Mouse (Mus musculus): ENCODE measurements at regions not wholly inside any gene's neighbourhood (a gene's known extent, or its start where the extent isn't known, plus 50 kb on each side); places are given as distances from the start of the nearest gene placed in this dataset.
A peak's percentile ranks its signal among the peaks of the same experiment; 100 is the strongest.

- WGBS: 35% methylated on average over 2 of the region's 3 CpGs
- H3K4me2 ChIP-seq (ENCODE audit: low read depth, low read length): no peak overlapping the region
- H3K4me1 ChIP-seq (ENCODE audit: control insufficient read depth, insufficient read depth, low read length): no peaks in the 10 kb centered on the region
- DNase-seq (ENCODE audit: low spot score) (no peak), ATAC-seq (replicated peaks; ENCODE audit: insufficient number of reproducible peaks, low FRiP score, low TSS enrichment, low read depth) (no peak)
- no peak overlapping the region for H3K9ac ChIP-seq (replicated peaks; ENCODE audit: low read length)
- H3K27ac ChIP-seq (replicated peaks; ENCODE audit: low read depth, low read length): no peak overlapping the region
- no peaks in the 10 kb centered on the region for H3K27me3 ChIP-seq (ENCODE audit: control insufficient read depth, insufficient read depth, low read length)
- no peaks in the 10 kb centered on the region for H3K36me3 ChIP-seq (replicated peaks; ENCODE audit: control insufficient read depth, insufficient read depth, low read depth, low read length)
- H3K4me3 ChIP-seq (ENCODE audit: low read depth, low read length): no peak overlapping the region
- no peaks in the 10 kb centered on the region for H3K9me3 ChIP-seq (replicated peaks; ENCODE audit: control insufficient read depth, low read length)
Measured at GRCm38 (mm10) chr3:34769818-34770217, 119.6 kb downstream of the Sox2 start.

- ATAC-seq (replicated peaks; ENCODE audit: insufficient number of reproducible peaks, low FRiP score, low TSS enrichment, low read depth) (no peak), DNase-seq (ENCODE audit: low spot score) (no peak)
- Histone ChIP-seq H3K27me3 (ENCODE audit: control insufficient read depth, insufficient read depth, low read length) (no peaks in the 10 kb centered on the region), H3K4me1 (ENCODE audit: control insufficient read depth, insufficient read depth, low read length) (no peaks in the 10 kb centered on the region), H3K4me3 (ENCODE audit: low read depth, low read length) (no peak overlapping the region), H3K9me3 (replicated peaks; ENCODE audit: control insufficient read depth, low read length) (no peaks in the 10 kb centered on the region), H3K27ac (replicated peaks; ENCODE audit: low read depth, low read length) (no peak overlapping the region), H3K9ac (replicated peaks; ENCODE audit: low read length) (no peak overlapping the region), H3K36me3 (replicated peaks; ENCODE audit: control insufficient read depth, insufficient read depth, low read depth, low read length) (no peaks in the 10 kb centered on the region), H3K4me2 (ENCODE audit: low read depth, low read length) (no peak overlapping the region)
- WGBS: 72% methylated on average over 6 of the region's 6 CpGs
Measured at GRCm38 (mm10) chr3:34770271-34770670, 120.1 kb downstream of the Sox2 start.

- Histone ChIP-seq H3K36me3 (replicated peaks; ENCODE audit: control insufficient read depth, insufficient read depth, low read depth, low read length) (no peaks in the 10 kb centered on the region), H3K27ac (replicated peaks; ENCODE audit: low read depth, low read length) (no peak overlapping the region), H3K9ac (replicated peaks; ENCODE audit: low read length) (no peak overlapping the region), H3K4me1 (ENCODE audit: control insufficient read depth, insufficient read depth, low read length) (no peaks in the 10 kb centered on the region), H3K4me2 (ENCODE audit: low read depth, low read length) (no peak overlapping the region), H3K27me3 (ENCODE audit: control insufficient read depth, insufficient read depth, low read length) (no peaks in the 10 kb centered on the region), H3K4me3 (ENCODE audit: low read depth, low read length) (no peak overlapping the region), H3K9me3 (replicated peaks; ENCODE audit: control insufficient read depth, low read length) (no peaks in the 10 kb centered on the region)
- ATAC-seq (replicated peaks; ENCODE audit: insufficient number of reproducible peaks, low FRiP score, low TSS enrichment, low read depth) (no peak), DNase-seq (ENCODE audit: low spot score) (no peak)
- 80% methylated on average over 3 of the region's 3 CpGs for WGBS
Measured at GRCm38 (mm10) chr3:34772035-34772434, 121.8 kb downstream of the Sox2 start.

- no peak overlapping the region for H3K4me2 ChIP-seq (ENCODE audit: low read depth, low read length)
- no peak overlapping the region for H3K27ac ChIP-seq (replicated peaks; ENCODE audit: low read depth, low read length)
- no peak overlapping the region for H3K4me3 ChIP-seq (ENCODE audit: low read depth, low read length)
- WGBS: 21% methylated on average over 23 of the region's 23 CpGs
- DNase-seq (ENCODE audit: low spot score): peak; percentile 66
- no peaks in the 10 kb centered on the region for H3K9me3 ChIP-seq (replicated peaks; ENCODE audit: control insufficient read depth, low read length)
- 0 out of 2 replicates have a peak, but pooled peaks have one; percentile 44 for ATAC-seq (replicated peaks; ENCODE audit: insufficient number of reproducible peaks, low FRiP score, low TSS enrichment, low read depth)
- H3K27me3 ChIP-seq (ENCODE audit: control insufficient read depth, insufficient read depth, low read length): no peaks in the 10 kb centered on the region
- no peak overlapping the region for H3K9ac ChIP-seq (replicated peaks; ENCODE audit: low read length)
- H3K36me3 ChIP-seq (replicated peaks; ENCODE audit: control insufficient read depth, insufficient read depth, low read depth, low read length): no peaks in the 10 kb centered on the region
- no peaks in the 10 kb centered on the region for H3K4me1 ChIP-seq (ENCODE audit: control insufficient read depth, insufficient read depth, low read length)
Measured at GRCm38 (mm10) chr3:34773678-34774425, 123.6 kb downstream of the Sox2 start.

GRCm38 (mm10) chr3:34781770-34782169 is 131.6 kb downstream of the Sox2 start:
- Histone ChIP-seq H3K27me3 (ENCODE audit: control insufficient read depth, insufficient read depth, low read length) (no peaks in the 10 kb centered on the region), H3K9ac (replicated peaks; ENCODE audit: low read length) (no peak overlapping the region), H3K9me3 (replicated peaks; ENCODE audit: control insufficient read depth, low read length) (no peaks in the 10 kb centered on the region), H3K4me3 (ENCODE audit: low read depth, low read length) (no peak overlapping the region), H3K27ac (replicated peaks; ENCODE audit: low read depth, low read length) (no peak overlapping the region), H3K4me2 (ENCODE audit: low read depth, low read length) (no peak overlapping the region), H3K36me3 (replicated peaks; ENCODE audit: control insufficient read depth, insufficient read depth, low read depth, low read length) (no peaks in the 10 kb centered on the region), H3K4me1 (ENCODE audit: control insufficient read depth, insufficient read depth, low read length) (no peaks in the 10 kb centered on the region)
- ATAC-seq (replicated peaks; ENCODE audit: insufficient number of reproducible peaks, low FRiP score, low TSS enrichment, low read depth) (no peak), DNase-seq (ENCODE audit: low spot score) (no peak)
- 85% methylated on average over 6 of the region's 6 CpGs for WGBS

- 94% methylated on average over 1 of the region's 1 CpGs for WGBS
- Histone ChIP-seq H3K9me3 (replicated peaks; ENCODE audit: control insufficient read depth, low read length) (no peaks in the 10 kb centered on the region), H3K9ac (replicated peaks; ENCODE audit: low read length) (no peak overlapping the region), H3K4me3 (ENCODE audit: low read depth, low read length) (no peak overlapping the region), H3K36me3 (replicated peaks; ENCODE audit: control insufficient read depth, insufficient read depth, low read depth, low read length) (no peaks in the 10 kb centered on the region), H3K4me2 (ENCODE audit: low read depth, low read length) (no peak overlapping the region), H3K27ac (replicated peaks; ENCODE audit: low read depth, low read length) (no peak overlapping the region), H3K4me1 (ENCODE audit: control insufficient read depth, insufficient read depth, low read length) (no peaks in the 10 kb centered on the region), H3K27me3 (ENCODE audit: control insufficient read depth, insufficient read depth, low read length) (no peaks in the 10 kb centered on the region)
- no peak for DNase-seq (ENCODE audit: low spot score)
- no peak for ATAC-seq (replicated peaks; ENCODE audit: insufficient number of reproducible peaks, low FRiP score, low TSS enrichment, low read depth)
Measured at GRCm38 (mm10) chr3:34783398-34783797, 133.2 kb downstream of the Sox2 start.

- no peaks in the 10 kb centered on the region for H3K27me3 ChIP-seq (ENCODE audit: control insufficient read depth, insufficient read depth, low read length)
- no peaks in the 10 kb centered on the region for H3K36me3 ChIP-seq (replicated peaks; ENCODE audit: control insufficient read depth, insufficient read depth, low read depth, low read length)
- no peaks in the 10 kb centered on the region for H3K4me1 ChIP-seq (ENCODE audit: control insufficient read depth, insufficient read depth, low read length)
- H3K4me3 ChIP-seq (ENCODE audit: low read depth, low read length): no peak overlapping the region
- ATAC-seq (replicated peaks; ENCODE audit: insufficient number of reproducible peaks, low FRiP score, low TSS enrichment, low read depth) (no peak), DNase-seq (ENCODE audit: low spot score) (no peak)
- no peak overlapping the region for H3K4me2 ChIP-seq (ENCODE audit: low read depth, low read length)
- WGBS: 91% methylated on average over 3 of the region's 3 CpGs
- H3K9ac ChIP-seq (replicated peaks; ENCODE audit: low read length): no peak overlapping the region
- no peak overlapping the region for H3K27ac ChIP-seq (replicated peaks; ENCODE audit: low read depth, low read length)
- no peaks in the 10 kb centered on the region for H3K9me3 ChIP-seq (replicated peaks; ENCODE audit: control insufficient read depth, low read length)
Measured at GRCm38 (mm10) chr3:34787211-34787610, 137.0 kb downstream of the Sox2 start.

- DNase-seq (ENCODE audit: low spot score) (peak; percentile 89), ATAC-seq (replicated peaks; ENCODE audit: insufficient number of reproducible peaks, low FRiP score, low TSS enrichment, low read depth) (peak; percentile 94)
- 17% methylated on average over 23 of the region's 23 CpGs for WGBS
- no peaks in the 10 kb centered on the region for H3K9me3 ChIP-seq (replicated peaks; ENCODE audit: control insufficient read depth, low read length)
- H3K27me3 ChIP-seq (ENCODE audit: control insufficient read depth, insufficient read depth, low read length): no peaks in the 10 kb centered on the region
- peak overlapping the region; percentile 18; the same call in 1 of the 2 replicates for H3K4me3 ChIP-seq (ENCODE audit: low read depth, low read length)
- H3K36me3 ChIP-seq (replicated peaks; ENCODE audit: control insufficient read depth, insufficient read depth, low read depth, low read length): no peaks in the 10 kb centered on the region
- no peak overlapping the region for H3K27ac ChIP-seq (replicated peaks; ENCODE audit: low read depth, low read length)
- H3K9ac ChIP-seq (replicated peaks; ENCODE audit: low read length): no peak overlapping the region
- 0 out of 2 replicates have a peak, but pooled peaks cover 3% of the 10 kb centered on the region for H3K4me1 ChIP-seq (ENCODE audit: control insufficient read depth, insufficient read depth, low read length)
- H3K4me2 ChIP-seq (ENCODE audit: low read depth, low read length): peak overlapping the region; percentile 40
Measured at GRCm38 (mm10) chr3:34795103-34795983, 145.1 kb downstream of the Sox2 start.
